Mouse (Mus musculus): ENCODE measurements at regions not wholly inside any gene's neighbourhood (a gene's known extent, or its start where the extent isn't known, plus 50 kb on each side); places are given as distances from the start of the nearest gene placed in this dataset.

GRCm38 (mm10) chr5:90706350-90706749 lies 52.8 kb upstream of the Cxcl5 start:
- DNase-seq (ENCODE audit: extremely low spot score in 1 of 2, low spot score in 1 of 2) = no peak

GRCm38 (mm10) chr5:90703653-90704052 lies 55.5 kb upstream of the Cxcl5 start:
- DNase-seq (ENCODE audit: extremely low spot score in 1 of 2, low spot score in 1 of 2) = no peak

DNA sequence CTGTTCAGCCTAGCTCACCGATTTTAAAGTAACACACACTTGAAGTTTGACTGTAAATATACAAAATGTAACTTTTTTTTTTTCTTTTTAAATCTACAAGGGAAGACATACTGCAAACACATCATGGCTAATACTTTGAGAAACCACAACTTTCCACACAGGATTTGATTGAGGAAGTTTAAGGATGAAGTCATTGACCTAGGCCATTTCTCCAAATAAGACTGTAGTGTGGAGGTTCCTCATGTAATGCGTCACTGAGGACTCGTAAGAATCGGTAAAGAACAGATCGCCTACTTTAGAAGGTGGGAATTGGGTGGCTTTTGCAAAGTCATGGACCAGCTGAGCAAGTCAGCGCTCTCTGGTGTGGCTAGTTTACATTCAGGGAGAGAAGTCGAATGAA lies 59.0 kb upstream of the Cxcl5 start:
- no peak for DNase-seq (ENCODE audit: extremely low spot score in 1 of 2, low spot score in 1 of 2)

GRCm38 (mm10) chr5:90696064-90696463 lies 55.6 kb upstream of the Rassf6 start:
- no peak for DNase-seq (ENCODE audit: extremely low spot score in 1 of 2, low spot score in 1 of 2)

- peak in 1 of 2 experiments; percentile 3 for DNase-seq (ENCODE audit: extremely low spot score in 1 of 2, low spot score in 1 of 2)
These were observed 54.0 kb upstream of the Rassf6 start for GRCm38 (mm10) chr5:90694431-90694830.

DNA sequence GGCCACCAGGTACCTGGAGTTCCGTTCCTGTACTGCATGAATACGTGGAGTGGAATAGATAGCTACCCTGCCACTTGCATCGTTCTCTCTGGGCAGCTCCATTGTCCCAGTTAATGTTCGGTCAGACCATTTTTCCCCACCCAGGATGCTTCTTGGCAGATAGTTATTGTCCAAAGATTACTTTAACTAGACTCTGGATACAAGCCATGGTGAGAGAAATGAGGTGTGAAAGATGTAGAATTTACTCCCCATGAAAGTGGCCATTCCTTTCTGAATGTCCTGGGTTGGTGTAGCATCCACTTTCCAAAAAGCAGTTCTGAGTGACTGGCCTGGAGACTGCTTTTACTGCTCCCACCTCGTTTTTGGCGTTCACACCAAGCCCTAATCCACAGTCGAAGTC lies 50.3 kb upstream of the Rassf6 start:
- no peak for DNase-seq (ENCODE audit: extremely low spot score in 1 of 2, low spot score in 1 of 2)

Measured in frontal cortex, adult 2 months (tissue).